In genomic region chr17:42876904-42877425, GRCm38 (mm10) we compare ENCODE assay signal across 8 mouse cellular contexts. TPM values are rescaled to one million over a fixed set of nuclear protein-coding genes. Genes with fewer than 3 reads are reported as not detected.
DNase-seq lines count a peak whose midpoint lies in the region; ATAC-seq and TF ChIP-seq lines count a peak whose summit lies in the region.

No protein-coding gene starts in this region.

- peak overlapping the region; percentile 81 for H3K4me2 ChIP-seq in lung, embryonic 14.5 days
- H3K4me2 ChIP-seq in embryonic facial prominence, embryonic 12.5 days (replicated peaks), result peak overlapping the region; percentile 76
- H3K4me2 ChIP-seq in intestine, embryonic 16.5 days (ENCODE audit: low read depth, low read length), result peak overlapping the region; percentile 78
- peak overlapping the region; percentile 67 for H3K4me2 ChIP-seq in neural tube, embryonic 15.5 days

- intact Hi-C loops in gastrocnemius, postnatal 36 days (cut with DNase I), result loop anchor here (5.0 kb wide), 1 partner anchor 45 kb away; no protein-coding TSS in a partner anchor

- WGBS in lung, embryonic 14.5 days, result 18% methylated on average over 13 of the region's 13 CpGs
- 30% methylated on average over 13 of the region's 13 CpGs for WGBS in embryonic facial prominence, embryonic 12.5 days
- 25% methylated on average over 13 of the region's 13 CpGs for WGBS in intestine, embryonic 16.5 days
- WGBS in neural tube, embryonic 15.5 days, result 33% methylated on average over 13 of the region's 13 CpGs

- H3K27me3 ChIP-seq in lung, embryonic 14.5 days (ENCODE audit: insufficient read depth, low read length), result no peaks in the 10 kb centered on the region
- no peaks in the 10 kb centered on the region for H3K27me3 ChIP-seq in embryonic facial prominence, embryonic 12.5 days
- no peaks in the 10 kb centered on the region for H3K27me3 ChIP-seq in intestine, embryonic 16.5 days (replicated peaks; ENCODE audit: control insufficient read depth, insufficient read depth, low read length)
- H3K27me3 ChIP-seq in neural tube, embryonic 15.5 days (replicated peaks), result no peaks in the 10 kb centered on the region

- no peak for ATAC-seq in lung, embryonic 14.5 days (ENCODE audit: insufficient read depth)
- ATAC-seq in embryonic facial prominence, embryonic 12.5 days (ENCODE audit: insufficient number of reproducible peaks, insufficient read depth, low FRiP score, low TSS enrichment), result no peak
- ATAC-seq in intestine, embryonic 16.5 days, result no peak
- ATAC-seq in neural tube, embryonic 15.5 days (ENCODE audit: low FRiP score), result no peak

- 0 out of 2 replicates have a peak overlapping the region, but pooled peaks have one; percentile 97 for H3K27ac ChIP-seq in lung, embryonic 14.5 days (ENCODE audit: low read depth)
- H3K27ac ChIP-seq in embryonic facial prominence, embryonic 12.5 days, result no peak overlapping the region
- H3K27ac ChIP-seq in intestine, embryonic 16.5 days (ENCODE audit: low read length), result peak overlapping the region; percentile 96; the same call in 1 of the 2 replicates
- H3K27ac ChIP-seq in neural tube, embryonic 15.5 days (replicated peaks), result peak overlapping the region; percentile 94

- TF ChIP-seq CTCF in lung, embryonic 14.5 days (IDR thresholded peaks at IDR 0.05; ENCODE audit: low read depth), result no peak

- no peaks in the 10 kb centered on the region for H3K9me3 ChIP-seq in lung, embryonic 14.5 days (ENCODE audit: low read depth, low read length)
- H3K9me3 ChIP-seq in embryonic facial prominence, embryonic 12.5 days, result no peaks in the 10 kb centered on the region
- no peaks in the 10 kb centered on the region for H3K9me3 ChIP-seq in intestine, embryonic 16.5 days (ENCODE audit: control insufficient read depth, low read length)
- no peaks in the 10 kb centered on the region for H3K9me3 ChIP-seq in neural tube, embryonic 15.5 days (replicated peaks)

- no peaks in the 10 kb centered on the region for H3K36me3 ChIP-seq in lung, embryonic 14.5 days (ENCODE audit: insufficient read depth)
- no peaks in the 10 kb centered on the region for H3K36me3 ChIP-seq in embryonic facial prominence, embryonic 12.5 days
- no peaks in the 10 kb centered on the region for H3K36me3 ChIP-seq in intestine, embryonic 16.5 days (ENCODE audit: control insufficient read depth, insufficient read depth, low read length)
- H3K36me3 ChIP-seq in neural tube, embryonic 15.5 days, result no peaks in the 10 kb centered on the region

- H3K4me3 ChIP-seq in lung, embryonic 14.5 days (ENCODE audit: low read depth, low read length), result peak overlapping the region; percentile 87
- peak overlapping the region; percentile 78 for H3K4me3 ChIP-seq in embryonic facial prominence, embryonic 12.5 days
- H3K4me3 ChIP-seq in intestine, embryonic 16.5 days (ENCODE audit: low read length), result peak overlapping the region; percentile 96
- H3K4me3 ChIP-seq in neural tube, embryonic 15.5 days (replicated peaks), result peak overlapping the region; percentile 97

- peak; percentile 58 for DNase-seq in lung, embryonic 14.5 days
- DNase-seq in lung, postnatal 10 days, result no peak
- DNase-seq in ovary, adult 18-20 months (ENCODE audit: low spot score), result no peak
- DNase-seq in thymus, adult 18-20 months, result no peak
- no peak for DNase-seq in gastrocnemius, postnatal 36 days

- H3K9ac ChIP-seq in lung, embryonic 14.5 days, result peak overlapping the region; percentile 93
- H3K9ac ChIP-seq in embryonic facial prominence, embryonic 12.5 days, result peak overlapping the region; percentile 85
- H3K9ac ChIP-seq in intestine, embryonic 16.5 days (ENCODE audit: low read depth, low read length), result peak overlapping the region; percentile 98
- H3K9ac ChIP-seq in neural tube, embryonic 15.5 days (replicated peaks), result peak overlapping the region; percentile 99

- H3K4me1 ChIP-seq in lung, embryonic 14.5 days (ENCODE audit: insufficient read depth), result no peaks in the 10 kb centered on the region; the same call in 1 of the 2 replicates
- H3K4me1 ChIP-seq in embryonic facial prominence, embryonic 12.5 days, result peaks cover 8% of the 10 kb centered on the region; the same call in 1 of the 2 replicates
- H3K4me1 ChIP-seq in intestine, embryonic 16.5 days (ENCODE audit: control insufficient read depth, insufficient read depth, low read length), result peaks cover 13% of the 10 kb centered on the region
- H3K4me1 ChIP-seq in neural tube, embryonic 15.5 days, result peaks cover 16% of the 10 kb centered on the region

RNA-seq across cellular contexts. Expression of gene Cd2ap, which starts 0.5 kb away (rescaled TPM):
- 38.1 and 38.7 TPM in 2 replicates for polyA plus RNA-seq in lung, embryonic 14.5 days (2014; fragmentation: Nextera tagmentation; extraction: Ambion mirVana)
- 20.8 and 22.4 TPM in 2 replicates for polyA plus RNA-seq in embryonic facial prominence, embryonic 12.5 days (2016; fragmentation: Nextera tagmentation; extraction: Ambion mirVana)
- polyA plus RNA-seq in intestine, embryonic 16.5 days (2015; fragmentation: Nextera tagmentation; extraction: Ambion mirVana), result 26.8 and 29.5 TPM in 2 replicates
- 8.0 and 12.5 TPM in 2 replicates for polyA plus RNA-seq in neural tube, embryonic 15.5 days (2015; fragmentation: Nextera tagmentation; extraction: Ambion mirVana)
- total RNA-seq in gastrocnemius, postnatal 36 days (2021), result 10 to 100 TPM; 12.4 to 13.4 TPM
